Mouse (Mus musculus): Measurements from ENCODE around the gene Snx1. TPM values are rescaled to one million over a fixed set of nuclear protein-coding genes. Genes with fewer than 3 reads are reported as not detected.
A peak's percentile ranks its signal among the peaks of the same experiment; 100 is the strongest.

The Snx1 gene
- total RNA-seq, 1 experiment: 42.4 TPM

DNA sequence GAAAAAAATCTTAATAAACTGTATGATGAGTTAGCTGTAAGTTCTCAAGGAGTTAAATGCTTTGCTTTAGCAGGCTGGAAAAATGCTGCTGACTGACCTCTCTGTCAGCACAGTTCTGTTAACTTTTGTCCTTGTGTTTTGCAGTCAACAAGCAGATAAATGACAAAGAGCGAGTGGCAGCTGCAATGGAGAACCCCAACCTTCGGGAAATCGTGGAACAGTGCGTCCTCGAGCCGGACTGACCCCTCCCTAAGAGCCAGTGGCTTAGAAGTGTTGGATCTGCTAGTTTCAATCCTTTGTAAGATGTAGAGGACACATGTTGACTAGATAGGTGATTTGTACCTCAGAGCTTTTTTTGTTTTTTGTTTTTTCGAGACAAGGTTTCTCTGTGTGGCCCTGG lies 11.8 kb upstream of the Snx1 start:
- DNase-seq (ENCODE audit: low read depth, low spot score): no peak
- peaks cover 20% of the 10 kb centered on the region for H3K36me3 ChIP-seq (ENCODE audit: control insufficient read depth, insufficient read depth, low read length, poor library complexity, severe bottlenecking)
- in situ Hi-C loops (cut with MboI; ENCODE audit: low sequenced_read_pairs in 2 of 2, unreplicated experiment in 2 of 2): no loop called here

DNA sequence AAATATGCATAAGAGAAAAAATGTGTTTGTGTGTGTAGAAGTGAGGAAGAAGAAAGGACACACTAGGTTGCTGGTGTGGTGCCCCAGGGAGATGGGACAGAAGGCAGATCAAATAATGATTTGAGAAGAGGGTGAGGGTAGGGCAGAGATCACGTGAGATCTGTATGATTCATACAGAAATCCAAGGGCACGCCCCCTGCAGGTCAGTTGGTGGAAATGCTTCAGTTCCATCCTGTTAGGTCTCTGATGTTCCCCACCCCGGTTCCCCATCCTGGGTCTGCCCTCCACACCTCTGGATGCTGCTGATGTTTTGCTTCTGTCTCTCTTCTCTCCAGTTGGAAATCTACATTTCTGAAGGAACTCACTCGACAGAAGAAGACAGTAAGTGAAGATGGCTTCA lies 9.6 kb upstream of the Snx1 start:
- Histone ChIP-seq H3K9me3 (ENCODE audit: control insufficient read depth, insufficient read depth, low read depth, low read length) (no peaks in the 10 kb centered on the region), H3K27ac (ENCODE audit: insufficient read depth, low read depth, low read length, poor library complexity, severe bottlenecking) (no peak overlapping the region), H3K9ac (ENCODE audit: insufficient read depth, low read depth, low read length, poor library complexity, severe bottlenecking) (no peak overlapping the region), H3K4me3 (ENCODE audit: insufficient read depth in 1 of 2, low read depth in 1 of 2, low read length in 2 of 2, poor library complexity in 1 of 2, severe bottlenecking in 1 of 2) (no peak overlapping the region), H3K4me1 (ENCODE audit: control insufficient read depth in 2 of 2, insufficient read depth in 2 of 2, low read length in 2 of 2, poor library complexity in 1 of 2) (no peaks in the 10 kb centered on the region), H3K36me3 (ENCODE audit: control insufficient read depth, insufficient read depth, low read length, poor library complexity, severe bottlenecking) (peaks cover 22% of the 10 kb centered on the region)
- DNase-seq (ENCODE audit: low read depth, low spot score): no peak
- in situ Hi-C loops (cut with MboI; ENCODE audit: low sequenced_read_pairs in 2 of 2, unreplicated experiment in 2 of 2): no loop called here
- TF ChIP-seq HCFC1 (IDR thresholded peaks at IDR 0.05; ENCODE audit: borderline replicate concordance, insufficient read depth, low read length) (no peak), CHD2 (IDR thresholded peaks at IDR 0.05; ENCODE audit: low read depth, low read length) (no peak), MAFK (IDR thresholded peaks at IDR 0.05; ENCODE audit: insufficient read depth, low read depth, low read length) (no peak), ZNF384 (IDR thresholded peaks at IDR 0.05; ENCODE audit: low read depth, low read length) (no peak), ZC3H11A (IDR thresholded peaks at IDR 0.05; ENCODE audit: borderline replicate concordance, low read depth, low read length) (no peak)

More for the DNA sequence above, 11.8 kb upstream of the Snx1 start:
- Histone ChIP-seq H3K4me3 (ENCODE audit: insufficient read depth in 1 of 2, low read depth in 1 of 2, low read length in 2 of 2, poor library complexity in 1 of 2, severe bottlenecking in 1 of 2) (no peak overlapping the region), H3K27ac (ENCODE audit: insufficient read depth, low read depth, low read length, poor library complexity, severe bottlenecking) (no peak overlapping the region), H3K9me3 (ENCODE audit: control insufficient read depth, insufficient read depth, low read depth, low read length) (no peaks in the 10 kb centered on the region), H3K4me1 (ENCODE audit: control insufficient read depth in 2 of 2, insufficient read depth in 2 of 2, low read length in 2 of 2, poor library complexity in 1 of 2) (no peaks in the 10 kb centered on the region), H3K9ac (ENCODE audit: insufficient read depth, low read depth, low read length, poor library complexity, severe bottlenecking) (no peak overlapping the region)
- TF ChIP-seq ZC3H11A (IDR thresholded peaks at IDR 0.05; ENCODE audit: borderline replicate concordance, low read depth, low read length) (no peak), MAFK (IDR thresholded peaks at IDR 0.05; ENCODE audit: insufficient read depth, low read depth, low read length) (no peak), CHD2 (IDR thresholded peaks at IDR 0.05; ENCODE audit: low read depth, low read length) (no peak)

DNA sequence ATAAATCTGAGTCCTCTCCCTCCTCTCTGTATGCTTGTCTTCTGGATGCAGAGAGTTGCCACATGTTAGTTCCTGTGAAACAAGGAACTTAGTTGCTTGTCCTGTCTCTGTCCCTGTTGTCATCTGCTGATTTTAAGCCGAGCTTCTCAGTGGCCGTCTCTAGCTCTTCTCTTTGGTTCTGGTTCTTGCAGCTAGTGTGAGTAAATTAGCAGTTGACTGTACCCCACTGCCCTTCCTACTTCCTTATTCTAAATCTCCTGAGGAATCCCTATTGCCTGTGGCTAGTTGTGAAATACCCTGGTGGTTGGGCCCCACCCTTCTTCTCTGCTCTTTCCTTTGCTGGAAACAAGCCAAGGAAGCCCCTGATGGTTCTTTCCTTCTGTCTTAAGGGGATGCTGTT lies 5.1 kb upstream of the Snx1 start:
- in situ Hi-C loops (cut with MboI; ENCODE audit: low sequenced_read_pairs in 2 of 2, unreplicated experiment in 2 of 2): no loop called here
- Histone ChIP-seq H3K27ac (ENCODE audit: insufficient read depth, low read depth, low read length, poor library complexity, severe bottlenecking) (no peak overlapping the region), H3K9me3 (ENCODE audit: control insufficient read depth, insufficient read depth, low read depth, low read length) (no peaks in the 10 kb centered on the region), H3K4me1 (ENCODE audit: control insufficient read depth in 2 of 2, insufficient read depth in 2 of 2, low read length in 2 of 2, poor library complexity in 1 of 2) (no peaks in the 10 kb centered on the region), H3K4me3 (ENCODE audit: insufficient read depth in 1 of 2, low read depth in 1 of 2, low read length in 2 of 2, poor library complexity in 1 of 2, severe bottlenecking in 1 of 2) (no peak overlapping the region), H3K36me3 (ENCODE audit: control insufficient read depth, insufficient read depth, low read length, poor library complexity, severe bottlenecking) (peaks cover 8% of the 10 kb centered on the region), H3K9ac (ENCODE audit: insufficient read depth, low read depth, low read length, poor library complexity, severe bottlenecking) (no peak overlapping the region)
- no peak for DNase-seq (ENCODE audit: low read depth, low spot score)
- TF ChIP-seq MAFK (IDR thresholded peaks at IDR 0.05; ENCODE audit: insufficient read depth, low read depth, low read length) (no peak), ZNF384 (IDR thresholded peaks at IDR 0.05; ENCODE audit: low read depth, low read length) (no peak), ZC3H11A (IDR thresholded peaks at IDR 0.05; ENCODE audit: borderline replicate concordance, low read depth, low read length) (no peak), HCFC1 (IDR thresholded peaks at IDR 0.05; ENCODE audit: borderline replicate concordance, insufficient read depth, low read length) (no peak), CHD2 (IDR thresholded peaks at IDR 0.05; ENCODE audit: low read depth, low read length) (no peak)

DNA sequence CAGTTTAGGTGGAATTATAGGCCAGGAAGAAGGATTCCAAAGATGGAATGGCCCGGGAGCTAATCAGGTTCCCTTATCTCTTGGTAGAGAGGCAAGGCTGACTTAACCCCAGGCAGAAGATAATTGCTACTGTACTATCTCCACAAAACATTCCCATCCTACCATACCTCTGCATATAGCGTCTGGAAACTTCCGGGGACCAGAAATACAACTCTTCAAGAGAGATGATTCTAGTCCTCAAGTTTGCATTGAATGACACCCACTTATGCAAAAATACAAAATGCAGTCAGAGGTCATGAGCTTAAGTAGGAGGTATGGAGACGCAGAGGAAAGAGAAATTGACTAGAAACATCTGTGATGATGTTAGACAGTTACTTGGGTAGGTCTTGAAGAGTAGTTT lies 1.5 kb upstream of the Snx1 start:
- no peak for DNase-seq (ENCODE audit: low read depth, low spot score)
- TF ChIP-seq MAFK (IDR thresholded peaks at IDR 0.05; ENCODE audit: insufficient read depth, low read depth, low read length) (no peak), CHD2 (IDR thresholded peaks at IDR 0.05; ENCODE audit: low read depth, low read length) (no peak), ZC3H11A (IDR thresholded peaks at IDR 0.05; ENCODE audit: borderline replicate concordance, low read depth, low read length) (no peak), ZNF384 (IDR thresholded peaks at IDR 0.05; ENCODE audit: low read depth, low read length) (no peak), HCFC1 (IDR thresholded peaks at IDR 0.05; ENCODE audit: borderline replicate concordance, insufficient read depth, low read length) (no peak)
- in situ Hi-C loops (cut with MboI; ENCODE audit: low sequenced_read_pairs in 2 of 2, unreplicated experiment in 2 of 2): no loop called here
- no peak overlapping the region for H3K9ac ChIP-seq (ENCODE audit: insufficient read depth, low read depth, low read length, poor library complexity, severe bottlenecking)
- no peaks in the 10 kb centered on the region; the same call in none of the 2 replicates for H3K36me3 ChIP-seq (ENCODE audit: control insufficient read depth, insufficient read depth, low read length, poor library complexity, severe bottlenecking)
- peaks cover 0 to 3% of the 10 kb centered on the region in 2 experiments; a peak in 1 of 4 replicates for H3K4me1 ChIP-seq (ENCODE audit: control insufficient read depth in 2 of 2, insufficient read depth in 2 of 2, low read length in 2 of 2, poor library complexity in 1 of 2)
- H3K4me3 ChIP-seq (ENCODE audit: insufficient read depth in 1 of 2, low read depth in 1 of 2, low read length in 2 of 2, poor library complexity in 1 of 2, severe bottlenecking in 1 of 2): no peak overlapping the region
- H3K27ac ChIP-seq (ENCODE audit: insufficient read depth, low read depth, low read length, poor library complexity, severe bottlenecking): no peak overlapping the region
- no peaks in the 10 kb centered on the region for H3K9me3 ChIP-seq (ENCODE audit: control insufficient read depth, insufficient read depth, low read depth, low read length)

DNA sequence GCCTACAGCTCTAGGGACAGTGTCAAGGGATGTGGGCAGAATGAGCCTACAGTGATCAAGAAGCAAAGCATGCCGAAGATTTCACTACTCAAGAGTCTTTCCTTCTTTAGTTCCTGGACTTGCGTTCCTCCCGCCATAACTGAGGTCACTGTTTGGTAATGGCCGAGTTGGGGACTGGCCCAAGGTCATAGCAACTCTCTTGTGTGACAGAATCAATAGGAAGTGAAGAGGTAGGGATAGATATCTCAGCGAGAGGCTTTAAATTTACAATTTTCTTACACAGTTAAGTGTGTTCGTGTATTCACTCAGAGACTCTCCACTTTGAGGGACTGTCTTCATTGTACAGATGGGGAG lies 783 bp upstream of the Snx1 start:
- H3K4me3 ChIP-seq (ENCODE audit: insufficient read depth in 1 of 2, low read depth in 1 of 2, low read length in 2 of 2, poor library complexity in 1 of 2, severe bottlenecking in 1 of 2): peak overlapping the region; percentile 72 to 76
- peak overlapping the region; percentile 79 for H3K9ac ChIP-seq (ENCODE audit: insufficient read depth, low read depth, low read length, poor library complexity, severe bottlenecking)
- in situ Hi-C loops (cut with MboI; ENCODE audit: low sequenced_read_pairs in 2 of 2, unreplicated experiment in 2 of 2): no loop called here
- no peak overlapping the region; the same call in 1 of the 2 replicates for H3K27ac ChIP-seq (ENCODE audit: insufficient read depth, low read depth, low read length, poor library complexity, severe bottlenecking)
- no peak for DNase-seq (ENCODE audit: low read depth, low spot score)
- no peaks in the 10 kb centered on the region for H3K9me3 ChIP-seq (ENCODE audit: control insufficient read depth, insufficient read depth, low read depth, low read length)
- no peaks in the 10 kb centered on the region; the same call in 1 of the 2 replicates for H3K36me3 ChIP-seq (ENCODE audit: control insufficient read depth, insufficient read depth, low read length, poor library complexity, severe bottlenecking)
- peaks cover 0 to 3% of the 10 kb centered on the region in 2 experiments; a peak in 1 of 4 replicates for H3K4me1 ChIP-seq (ENCODE audit: control insufficient read depth in 2 of 2, insufficient read depth in 2 of 2, low read length in 2 of 2, poor library complexity in 1 of 2)
- no peak for TF ChIP-seq MAFK (IDR thresholded peaks at IDR 0.05; ENCODE audit: insufficient read depth, low read depth, low read length)
- peak; percentile 81; the same call in 1 of the 2 replicates for TF ChIP-seq ZNF384 (IDR thresholded peaks at IDR 0.05; ENCODE audit: low read depth, low read length)

Measured in ES-E14 (cell line).